In genomic region chr12:98573317-98574270, GRCm38 (mm10) we compare ENCODE assay signal across 8 mouse cellular contexts. TPM values are rescaled to one million over a fixed set of nuclear protein-coding genes. Genes with fewer than 3 reads are reported as not detected.
DNase-seq lines count a peak whose midpoint lies in the region; ATAC-seq and TF ChIP-seq lines count a peak whose summit lies in the region.

No protein-coding gene starts in this region.

- WGBS in embryonic facial prominence, embryonic 11.5 days: 21% methylated on average over 25 of the region's 25 CpGs
- 20% methylated on average over 25 of the region's 25 CpGs for WGBS in intestine, embryonic 14.5 days
- WGBS in liver, embryonic 12.5 days (ENCODE audit: insufficient replicate concordance): 17% methylated on average over 25 of the region's 25 CpGs
- WGBS in stomach, embryonic 15.5 days: 16% methylated on average over 25 of the region's 25 CpGs

- 0 out of 2 replicates have a peak, but pooled peaks have one; percentile 20 for ATAC-seq in embryonic facial prominence, embryonic 11.5 days (replicated peaks; ENCODE audit: insufficient number of reproducible peaks, low FRiP score, low TSS enrichment, low read depth)
- ATAC-seq in intestine, embryonic 14.5 days (replicated peaks; ENCODE audit: low FRiP score, low TSS enrichment, low read depth): no peak
- no peak for ATAC-seq in liver, embryonic 12.5 days
- ATAC-seq in stomach, embryonic 15.5 days (ENCODE audit: insufficient read depth, low FRiP score, low read depth): no peak

- DNase-seq in A20 (ENCODE audit: low read depth, low spot score): peak; percentile 45
- no peak for DNase-seq in embryonic facial prominence, embryonic 11.5 days (ENCODE audit: low spot score)
- DNase-seq in intestine, embryonic 14.5 days (ENCODE audit: low spot score): peak; percentile 58
- no peak for DNase-seq in adipocyte (ENCODE audit: low spot score)
- DNase-seq in ovary, adult 18-20 months (ENCODE audit: low spot score): no peak

- peak overlapping the region; percentile 89 for H3K4me2 ChIP-seq in embryonic facial prominence, embryonic 11.5 days (ENCODE audit: low read depth, low read length)
- H3K4me2 ChIP-seq in intestine, embryonic 14.5 days (ENCODE audit: low read length): peak overlapping the region; percentile 100
- H3K4me2 ChIP-seq in liver, embryonic 12.5 days: peak overlapping the region; percentile 75
- H3K4me2 ChIP-seq in stomach, embryonic 15.5 days: peak overlapping the region; percentile 98

- peaks cover 24% of the 10 kb centered on the region for H3K4me1 ChIP-seq in E14TG2a.4 (replicated peaks; ENCODE audit: low read depth, low read length)
- no peaks in the 10 kb centered on the region for H3K4me1 ChIP-seq in embryonic facial prominence, embryonic 11.5 days (ENCODE audit: control insufficient read depth, insufficient read depth, low read length)
- H3K4me1 ChIP-seq in intestine, embryonic 14.5 days (replicated peaks; ENCODE audit: control insufficient read depth, insufficient read depth, low read length): peaks cover 4% of the 10 kb centered on the region; the same call in 1 of the 2 replicates
- H3K4me1 ChIP-seq in liver, embryonic 12.5 days: 0 out of 2 replicates have a peak, but pooled peaks cover 3% of the 10 kb centered on the region
- no peaks in the 10 kb centered on the region for H3K4me1 ChIP-seq in stomach, embryonic 15.5 days

- peak overlapping the region; percentile 84 for H3K4me3 ChIP-seq in E14TG2a.4 (replicated peaks; ENCODE audit: low read length)
- peak overlapping the region; percentile 60 for H3K4me3 ChIP-seq in embryonic facial prominence, embryonic 11.5 days (ENCODE audit: low read depth, low read length)
- H3K4me3 ChIP-seq in intestine, embryonic 14.5 days (ENCODE audit: low read depth, low read length): peak overlapping the region; percentile 64
- peak overlapping the region; percentile 54; the same call in 1 of the 2 replicates for H3K4me3 ChIP-seq in liver, embryonic 12.5 days
- peak overlapping the region; percentile 54 for H3K4me3 ChIP-seq in stomach, embryonic 15.5 days (replicated peaks)

- TF ChIP-seq CTCF in E14TG2a.4 (conservative IDR thresholded peaks at IDR 0.05; ENCODE audit: low read length): no peak

- H3K27ac ChIP-seq in embryonic facial prominence, embryonic 11.5 days (replicated peaks; ENCODE audit: low read depth, low read length): no peak overlapping the region; the same call in 1 of the 2 replicates
- H3K27ac ChIP-seq in intestine, embryonic 14.5 days (ENCODE audit: low read depth): no peak overlapping the region
- H3K27ac ChIP-seq in liver, embryonic 12.5 days: no peak overlapping the region
- H3K27ac ChIP-seq in stomach, embryonic 15.5 days: no peak overlapping the region

- H3K9me3 ChIP-seq in E14TG2a.4 (ENCODE audit: low read length): 0 out of 2 replicates have a peak, but pooled peaks cover 2% of the 10 kb centered on the region
- H3K9me3 ChIP-seq in embryonic facial prominence, embryonic 11.5 days (replicated peaks; ENCODE audit: control insufficient read depth, low read length): no peaks in the 10 kb centered on the region
- H3K9me3 ChIP-seq in intestine, embryonic 14.5 days (ENCODE audit: control insufficient read depth, low read length): no peaks in the 10 kb centered on the region
- no peaks in the 10 kb centered on the region for H3K9me3 ChIP-seq in liver, embryonic 12.5 days (replicated peaks)
- H3K9me3 ChIP-seq in stomach, embryonic 15.5 days: no peaks in the 10 kb centered on the region

- no peaks in the 10 kb centered on the region for H3K36me3 ChIP-seq in E14TG2a.4 (ENCODE audit: insufficient read depth, low read length)
- H3K36me3 ChIP-seq in embryonic facial prominence, embryonic 11.5 days (replicated peaks; ENCODE audit: control insufficient read depth, insufficient read depth, low read depth, low read length): no peaks in the 10 kb centered on the region
- no peaks in the 10 kb centered on the region for H3K36me3 ChIP-seq in intestine, embryonic 14.5 days (ENCODE audit: control insufficient read depth, insufficient read depth, low read length)
- H3K36me3 ChIP-seq in liver, embryonic 12.5 days: no peaks in the 10 kb centered on the region
- H3K36me3 ChIP-seq in stomach, embryonic 15.5 days: no peaks in the 10 kb centered on the region

- peaks cover 90% of the 10 kb centered on the region for H3K27me3 ChIP-seq in E14TG2a.4 (ENCODE audit: insufficient read depth, low read length)
- H3K27me3 ChIP-seq in embryonic facial prominence, embryonic 11.5 days (ENCODE audit: control insufficient read depth, insufficient read depth, low read length): peaks cover 38% of the 10 kb centered on the region
- H3K27me3 ChIP-seq in intestine, embryonic 14.5 days (replicated peaks; ENCODE audit: control insufficient read depth, insufficient read depth, low read length): peaks cover 76% of the 10 kb centered on the region
- peaks cover 75% of the 10 kb centered on the region for H3K27me3 ChIP-seq in liver, embryonic 12.5 days (replicated peaks)
- peaks cover 64% of the 10 kb centered on the region for H3K27me3 ChIP-seq in stomach, embryonic 15.5 days (replicated peaks)

- H3K9ac ChIP-seq in embryonic facial prominence, embryonic 11.5 days (replicated peaks; ENCODE audit: low read length): peak overlapping the region; percentile 26
- no peak overlapping the region for H3K9ac ChIP-seq in intestine, embryonic 14.5 days (ENCODE audit: low read length)
- H3K9ac ChIP-seq in liver, embryonic 12.5 days: no peak overlapping the region
- H3K9ac ChIP-seq in stomach, embryonic 15.5 days: no peak overlapping the region

RNA-seq across cellular contexts. Expression of gene Kcnk10, which starts 4.5 kb away (rescaled TPM):
- polyA plus RNA-seq in embryonic facial prominence, embryonic 11.5 days (2014; fragmentation: Nextera tagmentation; extraction: Ambion mirVana): 4.0 and 5.5 TPM in 2 replicates
- 1.5 and 2.0 TPM in 2 replicates for polyA plus RNA-seq in intestine, embryonic 14.5 days (2014; fragmentation: Nextera tagmentation; extraction: Ambion mirVana)
- not detected in 2 replicates for polyA plus RNA-seq in liver, embryonic 12.5 days (2016; fragmentation: Nextera tagmentation; extraction: Ambion mirVana)
- polyA plus RNA-seq in stomach, embryonic 15.5 days (2015; fragmentation: Nextera tagmentation; extraction: Ambion mirVana): 1.5 and 1.6 TPM in 2 replicates

RNA-seq across cellular contexts. Expression of gene Spata7, which starts 54.4 kb away (rescaled TPM):
- polyA plus RNA-seq in embryonic facial prominence, embryonic 11.5 days (2014; fragmentation: Nextera tagmentation; extraction: Ambion mirVana): 20.4 and 21.7 TPM in 2 replicates
- polyA plus RNA-seq in intestine, embryonic 14.5 days (2014; fragmentation: Nextera tagmentation; extraction: Ambion mirVana): 12.9 and 16.0 TPM in 2 replicates
- 4.2 and 4.3 TPM in 2 replicates for polyA plus RNA-seq in liver, embryonic 12.5 days (2016; fragmentation: Nextera tagmentation; extraction: Ambion mirVana)
- polyA plus RNA-seq in stomach, embryonic 15.5 days (2015; fragmentation: Nextera tagmentation; extraction: Ambion mirVana): 11.8 and 12.7 TPM in 2 replicates

Comparison
In these comparisons a context has a peak if more than half of its experiments do, and no peak if none do; other contexts are left out.
1. DNase-seq: peak in A20 (single experiment) and intestine, embryonic 14.5 days (single experiment); none in embryonic facial prominence, embryonic 11.5 days (single experiment), adipocyte (single experiment) and ovary, adult 18-20 months (single experiment).
2. Peak in every context shown above with its lines, with median percentiles within 50 percentile points of each other: H3K4me3 ChIP-seq and H3K4me2 ChIP-seq.